Mouse (Mus musculus) leukemia stem cell, adult 10-12 weeks (primary cell): ENCODE measurements around the gene Plekhf1. TPM values are rescaled to one million over a fixed set of nuclear protein-coding genes. Genes with fewer than 3 reads are reported as not detected.

ENCODE experiments used
- polyA plus RNA-seq: library from polyadenylated mRNA; stranded (reverse); fragments of >175 nt; gene quantifications from 2 replicates; pipeline ENCODE4 v1.2.3, GENCODE M21; 2012; ENCODE audit warnings: low replicate concordance

Plekhf1 gene
- 0.20 and 0.63 TPM in 2 replicates for polyA plus RNA-seq

GRCm38 (mm10) chr7:38227900-38228298 lies at the start of gene Plekhf1:
Gene Plekhf1 (minus strand): TSS chr7:38228016.

GRCm38 (mm10) chr7:38270703-38271510 lies 43.1 kb upstream of the Plekhf1 start, which contains the start of gene Pop4:
Gene Pop4 (minus strand): TSS chr7:38271423.

GRCm38 (mm10) chr7:38182962-38183687 lies 44.7 kb downstream of the Plekhf1 start, which contains the start of gene 1600014C10Rik:
Gene 1600014C10Rik (plus strand): TSS chr7:38183217.

Other genes with a start within 250 kb of the Plekhf1 start
- gene Uri1, start 204.5 kb downstream of the Plekhf1 start, polyA plus RNA-seq = 15.5 and 20.6 TPM in 2 replicates
- gene Ccne1, start 120.5 kb downstream of the Plekhf1 start, polyA plus RNA-seq = 165 and 214 TPM in 2 replicates
- 3.9 and 6.8 TPM in 2 replicates for gene 1600014C10Rik, start 44.8 kb downstream of the Plekhf1 start, polyA plus RNA-seq
- 1.3 and 2.1 TPM in 2 replicates for gene Pop4, start 43.4 kb upstream of the Plekhf1 start, polyA plus RNA-seq